Mouse (Mus musculus) lung, adult 18-20 months (tissue): ENCODE measurements around the gene Dock2.
A peak's percentile ranks its signal among the peaks of the same experiment; 100 is the strongest.
"Not testable (repeated sequence)": the region's sequence is repeated elsewhere in the genome, so short reads cannot be mapped to it uniquely, and the experiment has no call there.

Experiments used
- DNase-seq, 2 experiments: peaks; one replicate each; pipeline ENCODE4 v3.0.0; 2022; ENCODE audit warnings: mixed read lengths in 2 of 2

Dock2 gene

DNA sequence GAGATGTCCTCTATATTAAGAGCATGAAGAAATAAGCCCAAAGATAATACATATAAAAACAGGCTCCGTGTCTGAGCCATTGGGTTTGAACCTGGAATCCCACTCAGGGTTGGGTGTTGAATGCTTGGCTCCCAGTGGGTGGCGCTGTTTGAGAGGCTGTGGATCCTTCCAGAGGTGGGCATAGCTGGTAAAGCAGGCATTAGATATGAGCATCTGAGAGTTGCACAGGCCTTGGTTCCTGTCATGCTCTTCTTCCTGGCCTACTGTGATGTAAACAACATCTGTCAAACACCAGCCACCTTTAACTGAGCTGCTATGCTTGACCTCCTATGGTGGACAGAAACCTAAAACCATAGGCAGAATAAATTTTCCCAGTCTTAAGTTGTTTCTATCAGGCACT is 507.8 kb downstream of the Dock2 start:
- DNase-seq, result no peak

DNA sequence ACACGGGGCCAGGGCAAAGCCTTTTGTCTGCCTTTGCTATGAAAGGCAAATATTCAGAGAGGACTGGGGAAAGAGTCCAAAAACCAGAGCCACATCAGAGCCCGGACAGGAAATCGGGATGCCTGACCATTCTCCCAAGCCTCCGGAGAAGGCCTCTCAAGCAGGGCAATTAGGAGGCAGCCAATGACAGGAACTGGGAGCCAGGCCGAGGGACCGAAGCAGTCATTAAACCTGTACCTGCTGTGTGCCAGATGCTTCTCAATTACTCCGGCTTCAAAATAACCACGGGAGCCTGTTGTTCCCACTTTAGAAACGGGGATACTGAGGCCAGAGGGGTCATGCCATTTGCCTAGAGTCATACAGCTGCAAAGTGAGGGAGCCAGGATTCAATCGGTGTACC is 511.7 kb downstream of the Dock2 start:
- DNase-seq, result no peak

DNA sequence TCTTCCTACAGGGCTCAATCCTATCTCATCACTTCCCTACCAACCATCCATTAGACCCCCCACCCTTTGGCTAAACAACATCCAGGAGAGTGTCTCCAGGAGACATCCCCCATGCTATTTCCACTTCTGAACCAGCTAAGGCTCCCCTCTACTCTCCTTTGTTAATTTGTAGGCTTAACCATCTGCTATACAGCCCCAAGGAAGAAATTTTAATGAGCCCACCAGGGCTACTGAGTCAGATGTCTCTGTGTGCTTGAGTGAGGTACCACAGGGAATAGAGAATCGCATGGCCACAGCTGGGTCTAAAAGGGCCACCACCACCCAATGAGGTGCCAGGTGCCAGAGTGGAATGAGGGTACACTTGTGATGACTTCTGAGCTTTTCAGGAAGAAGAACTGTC is 519.6 kb downstream of the Dock2 start:
- DNase-seq, result no peak

DNA sequence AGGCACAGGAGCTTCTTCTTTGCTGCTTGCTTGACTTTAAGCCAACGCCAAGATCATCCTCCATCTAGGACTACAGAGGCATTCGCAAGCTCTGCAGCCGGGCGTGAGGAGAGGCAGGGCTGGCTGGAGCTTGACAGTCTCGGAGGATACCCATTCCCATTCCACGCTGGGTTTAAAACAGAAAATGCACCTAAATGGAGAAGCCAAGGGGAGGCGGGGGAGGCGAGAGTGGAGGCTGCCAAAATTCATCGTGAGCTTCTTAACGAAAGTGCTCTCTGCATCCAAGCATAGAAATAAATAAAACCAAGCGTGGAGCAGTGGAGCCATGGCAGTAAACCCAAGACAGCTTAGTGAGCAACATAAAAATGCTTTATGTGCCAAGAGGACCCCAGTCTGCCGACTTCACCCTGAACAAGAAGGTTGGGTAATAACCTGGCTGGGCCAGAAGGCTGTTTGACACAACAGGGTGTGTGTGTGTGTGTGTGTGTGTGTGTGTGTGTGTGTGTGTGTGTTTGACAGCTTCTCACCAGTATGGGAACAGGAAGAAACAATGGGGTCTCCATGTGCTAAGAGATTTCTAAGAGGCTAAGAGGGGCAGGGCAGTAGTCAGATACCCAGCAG is 524.7 kb downstream of the Dock2 start:
- DNase-seq, result no peak

DNA sequence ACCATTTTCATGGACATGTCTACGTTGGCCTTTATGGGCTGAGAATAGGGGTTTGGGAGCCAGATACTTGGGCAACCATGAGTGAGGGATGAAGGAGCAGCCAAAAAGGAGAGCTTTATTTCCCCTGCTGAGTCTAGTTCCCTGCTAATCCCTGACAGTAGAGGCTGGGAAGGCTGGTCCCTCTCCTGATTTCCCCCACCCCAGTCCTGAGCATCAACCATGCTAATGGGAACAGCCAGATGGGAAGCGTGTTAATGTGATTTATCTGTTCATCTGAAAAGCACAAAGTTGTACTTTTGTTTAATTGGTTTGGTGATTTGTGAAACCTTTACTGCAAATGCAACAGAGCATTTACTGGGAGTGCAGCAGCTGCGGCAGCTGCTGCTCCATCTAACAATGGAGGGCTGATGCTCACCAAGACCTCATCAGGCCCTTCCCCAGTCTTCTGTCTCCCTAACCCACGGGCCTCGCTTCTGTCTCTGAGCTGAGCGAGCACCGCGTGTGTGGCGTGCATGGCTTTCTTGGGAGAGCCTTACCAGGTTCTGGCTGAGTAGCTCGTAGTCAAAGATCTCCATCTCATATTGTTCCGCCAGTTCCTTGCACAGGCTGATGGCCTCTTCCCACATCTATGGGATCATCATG is 526.0 kb downstream of the Dock2 start:
- no peak for DNase-seq

DNA sequence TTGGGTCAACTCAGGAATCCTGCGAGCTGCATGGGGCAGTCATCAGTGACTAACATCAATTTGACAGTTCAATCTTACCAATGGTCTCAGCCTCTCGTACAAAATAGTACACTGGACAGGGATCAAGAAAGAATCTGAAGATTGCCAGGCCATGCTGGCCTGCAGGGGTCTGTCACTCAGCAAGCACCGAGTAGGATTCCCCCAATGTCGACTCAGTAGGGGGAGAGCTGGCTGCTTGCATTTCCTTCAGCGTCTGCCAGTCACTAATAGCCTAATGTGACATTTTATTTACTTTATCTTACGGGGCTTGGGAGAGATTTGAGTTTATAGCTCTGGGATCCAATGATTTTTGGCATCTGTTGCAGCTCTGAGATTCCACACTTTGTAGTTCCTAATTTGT is 540.7 kb downstream of the Dock2 start:
- no peak for DNase-seq

DNA sequence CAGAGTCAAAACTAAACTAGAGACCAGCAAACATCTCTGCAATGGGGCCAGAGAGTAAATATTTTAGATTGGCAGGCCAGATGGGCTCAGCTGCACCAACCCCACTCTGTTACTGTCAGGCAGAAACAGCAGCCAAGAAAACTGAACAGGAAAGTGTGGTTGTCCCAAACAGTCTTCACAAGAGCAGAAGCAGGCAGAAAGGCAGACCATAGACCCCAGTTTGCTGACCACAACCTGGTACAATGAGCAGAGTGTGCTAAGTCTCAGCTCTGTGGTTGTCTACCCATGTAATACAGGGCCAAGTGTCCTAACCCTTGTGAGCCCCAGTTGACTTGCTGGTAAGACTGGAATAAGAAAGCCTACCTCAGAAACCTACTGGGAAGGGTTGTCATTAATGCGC is 543.4 kb downstream of the Dock2 start:
- no peak for DNase-seq

DNA sequence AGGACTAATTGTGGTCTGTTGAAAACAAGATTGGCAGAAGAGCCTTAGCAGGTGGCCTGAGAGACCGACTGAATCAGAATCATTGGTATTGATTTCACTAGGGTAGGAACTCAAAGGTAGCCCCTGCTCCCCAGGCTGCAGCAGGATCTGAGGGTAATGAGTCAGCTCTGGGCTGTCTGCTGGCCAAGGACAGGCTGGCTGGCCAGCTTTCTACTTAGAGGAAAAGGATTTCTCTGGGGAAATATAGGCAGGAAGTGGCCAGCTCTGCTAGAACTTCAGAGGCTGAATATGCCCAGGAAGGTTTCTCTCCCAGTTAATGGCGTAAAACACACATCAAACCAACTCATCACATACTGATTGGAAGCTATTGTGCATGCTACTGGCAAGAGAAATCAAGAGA is 544.0 kb downstream of the Dock2 start:
- DNase-seq, result no peak

DNA sequence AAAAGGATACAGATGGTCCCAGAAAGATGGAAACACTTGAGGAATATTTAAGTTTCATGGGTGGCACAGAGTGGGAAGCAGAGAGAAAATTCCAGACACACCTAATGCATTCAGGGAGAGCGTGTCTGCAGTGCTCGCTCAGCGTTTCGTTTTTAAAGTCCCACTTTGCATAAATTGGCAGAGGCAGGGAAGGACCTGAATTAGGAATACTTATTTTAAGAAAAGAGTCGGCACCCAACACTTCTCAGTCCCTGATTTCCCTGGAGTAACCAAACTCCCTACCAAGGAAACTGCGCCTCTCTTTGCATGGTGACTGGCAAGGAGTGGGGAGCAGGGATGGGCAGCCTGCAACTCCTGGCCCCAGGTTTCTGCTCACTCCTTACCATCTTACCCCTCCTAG is 546.8 kb downstream of the Dock2 start:
- DNase-seq, result no peak

DNA sequence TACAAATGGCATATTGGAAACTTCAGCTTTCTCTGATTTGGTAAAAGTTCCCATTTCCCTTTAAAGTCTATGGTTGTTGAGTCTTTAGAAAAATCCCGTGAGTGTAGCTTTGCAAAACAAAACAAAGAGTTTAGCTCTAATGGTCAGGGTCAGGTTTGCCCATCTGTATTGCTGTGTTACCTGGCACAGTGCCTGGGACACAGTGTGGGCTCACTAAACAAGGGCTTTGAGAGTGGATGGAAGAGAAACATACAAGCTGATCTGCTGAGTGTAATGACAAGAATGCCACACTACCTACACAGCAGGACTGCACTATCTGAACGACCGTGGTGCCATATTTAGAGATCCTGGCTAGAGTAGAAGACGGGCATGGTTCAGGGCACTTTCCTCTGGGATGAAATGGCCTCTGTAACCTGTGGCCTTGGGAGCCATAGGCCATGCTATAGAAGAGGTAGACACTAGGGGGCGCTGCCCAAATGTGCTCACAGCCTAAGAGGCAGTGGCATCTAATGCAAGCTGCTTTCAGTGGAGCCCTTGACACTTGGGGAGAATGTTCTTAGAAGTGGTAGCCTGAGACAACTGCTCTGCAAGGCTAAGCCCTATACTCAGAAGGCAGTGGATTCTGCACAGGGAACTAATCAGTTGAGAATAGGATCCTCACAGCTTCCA is 547.5 kb downstream of the Dock2 start:
- DNase-seq, result no peak

DNA sequence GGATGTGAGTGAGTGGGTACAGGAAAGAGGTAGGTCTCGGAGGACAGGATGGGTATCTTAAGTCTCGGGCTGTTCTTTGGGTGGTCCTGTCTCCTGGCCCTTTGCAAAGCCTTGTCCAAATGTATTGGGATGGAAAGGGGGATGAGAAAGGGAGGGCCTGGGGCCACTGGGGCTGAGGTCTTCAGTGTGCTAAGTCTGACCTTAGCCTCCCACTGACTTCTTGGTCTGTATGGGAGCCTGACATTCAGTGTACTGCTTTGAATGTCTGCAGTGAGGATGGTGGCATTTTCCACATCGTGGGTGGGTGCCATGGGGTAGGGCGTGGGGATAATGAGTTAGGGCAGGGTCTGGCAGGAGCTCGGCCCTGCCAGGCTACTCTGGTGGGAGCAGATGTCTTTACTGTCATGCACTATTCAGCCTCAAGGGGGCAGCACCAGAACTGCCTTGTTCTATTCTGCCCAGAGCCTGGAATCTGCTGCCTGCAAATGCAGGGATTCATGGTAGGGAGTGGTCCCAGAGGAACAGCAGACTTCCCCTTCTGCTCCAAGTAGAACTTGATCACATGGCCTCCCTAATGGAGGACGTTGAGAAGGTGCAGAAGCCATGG is 554.8 kb downstream of the Dock2 start:
- peak; percentile 6 to 16 for DNase-seq

DNA sequence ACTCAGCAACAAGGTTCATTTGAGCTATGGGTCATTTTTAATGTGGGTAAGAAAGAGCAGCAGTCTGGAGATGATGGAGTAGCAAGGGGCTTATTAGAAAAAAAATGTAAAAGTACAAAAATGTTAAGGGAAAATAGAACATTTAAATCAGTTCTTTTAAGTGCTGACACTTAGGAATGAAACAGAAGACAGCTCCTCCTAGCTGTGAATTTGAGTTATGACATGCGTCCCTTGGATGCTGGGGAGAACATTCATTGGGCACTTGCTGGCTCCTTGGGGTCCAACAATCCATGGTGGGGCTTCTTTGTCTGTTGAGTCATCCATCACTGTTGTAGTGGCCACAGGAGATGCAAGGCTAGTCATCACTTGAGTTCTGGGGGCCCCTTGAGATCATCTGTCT is 556.5 kb downstream of the Dock2 start:
- no peak for DNase-seq

DNA sequence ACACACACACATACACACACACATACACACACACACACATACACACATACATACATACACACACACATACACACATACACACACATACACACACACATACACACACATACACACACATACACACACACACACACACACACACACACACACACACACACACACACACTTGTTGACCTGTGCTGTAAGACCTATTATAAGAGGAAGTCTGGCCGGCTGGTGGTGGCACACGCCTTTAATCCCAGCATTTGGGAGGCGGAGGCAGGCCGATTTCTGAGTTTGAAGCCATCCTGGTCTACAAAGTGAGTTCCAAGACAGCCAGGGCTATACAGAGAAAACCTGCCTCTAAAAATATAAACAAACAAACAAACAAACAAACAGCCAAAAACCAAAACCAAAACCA is 563.1 kb downstream of the Dock2 start:
- DNase-seq, result not testable (repeated sequence)

DNA sequence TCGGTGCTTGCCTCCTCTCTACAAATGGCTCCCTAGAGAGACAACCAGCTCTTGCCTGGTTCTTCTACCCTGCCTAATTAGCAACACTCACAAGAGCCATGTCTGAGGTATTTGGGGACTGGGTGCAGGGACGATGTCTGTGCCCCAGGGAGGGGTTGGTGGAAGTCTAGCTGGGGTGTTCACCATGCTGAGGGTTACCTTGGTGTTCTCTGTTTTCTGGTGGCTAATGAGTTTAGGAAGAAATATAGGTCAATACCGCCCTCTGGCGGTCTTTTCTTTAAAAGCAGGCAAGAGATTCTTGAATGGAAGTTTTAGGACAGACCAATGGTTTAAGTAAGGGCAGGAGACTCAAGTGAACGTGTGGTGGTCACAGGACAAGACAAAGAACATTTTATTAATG is 570.8 kb downstream of the Dock2 start:
- DNase-seq, result peak in 1 of 2 experiments; percentile 48

DNA sequence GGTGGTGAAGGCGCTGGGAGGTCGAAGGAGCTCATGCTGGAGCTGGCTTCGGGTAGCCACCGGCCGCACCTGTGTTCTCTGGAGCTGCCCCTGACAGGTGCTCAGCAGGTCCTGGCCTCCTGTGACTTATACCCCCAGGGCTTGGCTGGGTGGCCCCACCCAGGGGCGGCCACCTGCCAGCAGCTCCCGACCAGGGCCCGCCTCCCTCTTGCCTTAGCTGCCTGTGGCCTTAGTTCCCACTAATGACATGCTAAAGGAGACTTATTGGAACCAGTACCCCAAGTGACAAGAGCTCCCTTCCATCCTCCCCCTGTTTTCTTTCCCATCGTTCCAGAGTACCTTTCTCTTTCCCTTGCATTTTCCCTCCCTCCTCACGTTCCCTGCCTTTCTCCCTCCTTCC is 575.7 kb downstream of the Dock2 start, which contains the start of gene Foxi1:
Gene Foxi1 (minus strand): TSS at position 101 of the 400 bp plus-strand sequence.
- no peak for DNase-seq

DNA sequence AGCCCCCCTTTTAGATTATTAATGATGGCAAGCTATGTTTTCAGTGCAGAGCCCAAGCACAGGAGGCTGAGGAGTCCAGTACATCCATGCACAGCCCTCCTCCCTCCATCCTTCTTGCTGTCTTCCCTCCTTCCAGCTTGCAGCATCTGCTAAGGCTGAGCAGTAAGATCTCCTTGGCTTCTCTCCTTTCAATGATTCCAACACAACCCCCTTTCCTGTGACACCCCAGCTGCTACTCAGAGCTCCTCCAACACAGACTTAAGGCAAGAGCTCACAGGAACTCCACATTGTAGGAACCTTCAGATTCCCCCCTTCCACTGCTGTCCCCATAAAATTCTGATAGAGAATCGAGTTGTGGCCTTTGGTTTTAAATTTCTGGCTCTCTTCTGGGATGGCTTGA is 580.9 kb downstream of the Dock2 start:
- no peak for DNase-seq

DNA sequence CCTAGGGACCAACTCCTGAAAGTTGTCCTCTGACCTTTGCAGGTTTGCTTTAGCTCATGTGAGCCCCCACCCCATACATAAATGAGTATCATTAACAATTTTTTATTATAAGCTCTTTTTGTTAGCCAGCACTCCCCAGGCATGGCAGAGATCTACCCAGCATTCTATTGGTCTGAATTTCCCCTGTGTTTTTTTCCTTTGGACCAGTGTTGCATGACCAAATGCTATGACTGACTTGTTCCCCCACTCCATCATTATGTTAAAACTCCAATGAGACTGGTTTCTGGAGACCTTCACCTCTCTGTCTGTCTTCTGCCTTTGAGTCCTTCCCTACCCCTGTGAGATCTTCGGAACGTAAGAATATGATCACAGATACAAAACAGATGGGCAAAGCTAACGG is 588.5 kb downstream of the Dock2 start:
- DNase-seq, result no peak

DNA sequence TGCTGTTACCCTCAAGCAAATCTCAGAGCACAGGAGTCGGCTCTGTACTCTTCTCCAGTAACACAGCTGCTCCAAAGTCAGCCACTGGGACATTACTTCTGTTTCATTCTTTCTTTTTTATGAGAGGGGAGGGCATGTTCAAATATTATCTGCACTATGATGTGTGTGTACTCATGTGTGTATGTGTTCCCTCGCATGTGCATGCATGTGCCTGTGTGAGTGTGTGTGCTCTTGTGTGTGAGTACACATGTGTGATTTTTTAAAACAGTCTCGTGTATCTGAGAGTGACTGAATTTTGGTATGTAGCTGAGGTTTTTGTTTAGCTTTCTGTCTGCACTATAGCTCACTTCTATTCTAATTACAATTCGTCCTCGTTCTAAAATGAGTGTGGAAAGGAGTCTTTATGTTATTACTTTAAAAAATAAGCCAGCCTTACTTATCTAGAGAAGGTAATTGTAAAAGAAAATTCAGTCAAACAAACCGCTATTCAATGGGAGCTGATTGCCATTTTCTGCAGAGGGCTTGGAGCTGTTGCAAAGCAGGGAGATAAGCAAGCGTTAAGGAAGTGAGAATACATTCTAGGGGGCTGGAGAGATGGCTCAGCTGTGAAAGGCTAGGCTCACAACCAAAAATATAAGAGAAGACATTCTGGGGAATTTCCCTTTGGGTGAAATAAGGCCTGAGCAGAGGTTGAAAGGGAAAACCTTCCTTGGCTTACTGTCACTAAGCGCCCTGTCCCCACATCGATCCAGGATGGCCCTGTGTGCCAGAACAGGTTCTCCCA is 589.3 kb downstream of the Dock2 start:
- no peak for DNase-seq

DNA sequence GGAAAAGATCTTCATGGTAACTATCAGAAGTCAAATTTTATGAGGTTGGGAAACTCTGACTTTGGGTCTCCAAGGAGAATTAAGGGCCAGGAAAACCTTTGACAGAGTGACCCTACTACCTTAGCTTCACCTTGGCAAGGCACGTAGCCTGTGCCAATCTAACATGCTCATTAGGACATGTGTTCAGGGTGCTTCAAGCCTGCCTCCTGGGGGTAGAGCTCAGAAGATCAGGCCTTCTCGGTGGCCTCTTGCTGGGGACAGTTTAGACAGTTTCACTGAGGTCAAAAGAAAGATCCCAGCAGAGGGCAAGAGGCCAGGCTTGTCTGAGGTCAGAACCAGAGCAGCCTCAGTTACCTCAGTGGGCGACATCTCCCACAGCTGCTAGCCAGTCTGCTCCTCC is 590.0 kb downstream of the Dock2 start:
- DNase-seq, result no peak

DNA sequence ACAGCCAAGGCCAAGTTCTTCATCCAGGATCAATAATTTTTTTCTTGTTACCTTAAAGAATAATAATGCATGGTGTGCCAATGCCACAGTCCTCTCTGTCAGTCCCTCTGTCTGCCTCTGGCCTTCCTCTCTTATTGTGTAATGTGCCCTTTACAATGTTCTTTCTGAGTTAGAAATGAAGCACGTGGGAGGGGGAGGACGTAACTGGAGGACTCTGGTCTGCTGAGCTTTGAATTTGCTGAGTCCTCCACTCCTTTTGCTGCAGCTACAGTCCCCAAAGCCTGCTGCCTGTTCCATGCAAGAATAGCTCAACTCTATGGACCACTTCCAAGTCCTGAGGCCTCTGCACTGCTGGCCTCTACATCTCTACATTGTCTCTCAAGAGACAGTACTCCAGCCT is 599.4 kb downstream of the Dock2 start:
- DNase-seq, result no peak

DNA sequence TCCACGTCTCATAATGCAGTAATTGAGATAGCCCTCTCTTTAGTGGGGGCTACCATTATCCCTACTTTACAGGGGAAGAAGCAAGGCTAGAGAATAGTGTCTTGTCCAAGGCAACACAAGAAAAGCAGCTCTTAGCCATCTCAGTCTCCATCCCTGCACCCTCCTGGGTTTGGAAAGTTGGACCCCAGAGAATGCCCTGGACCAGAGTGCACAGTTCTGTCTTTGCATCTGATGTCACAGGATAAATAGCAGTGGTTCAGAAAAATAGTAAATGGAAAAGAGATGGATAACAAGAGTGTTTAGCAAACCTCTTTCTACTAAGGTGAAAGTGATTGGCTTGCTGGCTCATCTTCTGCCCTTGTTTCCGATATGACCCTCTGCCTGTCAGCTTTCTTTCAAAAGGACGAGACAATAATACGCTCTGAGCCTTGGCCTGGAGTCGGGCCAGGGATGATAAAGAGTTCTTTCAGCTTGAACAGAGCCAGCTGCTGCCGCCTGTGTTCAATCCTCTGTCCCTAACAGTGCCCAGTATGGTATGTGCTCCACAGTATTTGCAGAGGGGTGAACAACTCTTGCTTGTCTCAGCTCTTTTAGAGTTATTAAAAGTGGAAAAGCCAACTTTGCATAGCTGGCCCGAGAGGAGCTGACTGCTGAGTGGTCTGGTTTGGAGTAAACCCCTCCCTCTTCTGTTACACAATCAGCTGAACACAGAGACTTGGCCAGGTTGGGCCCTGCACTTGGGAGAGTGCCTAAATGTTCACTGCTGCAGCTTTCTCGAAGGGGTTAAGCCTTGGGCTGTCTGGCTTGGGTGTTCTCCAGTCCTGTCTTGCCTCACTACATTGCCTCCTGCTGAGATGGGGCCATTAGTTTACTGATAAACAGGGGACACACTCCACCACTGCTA is 602.2 kb downstream of the Dock2 start:
- DNase-seq, result peak; percentile 59 to 71

DNA sequence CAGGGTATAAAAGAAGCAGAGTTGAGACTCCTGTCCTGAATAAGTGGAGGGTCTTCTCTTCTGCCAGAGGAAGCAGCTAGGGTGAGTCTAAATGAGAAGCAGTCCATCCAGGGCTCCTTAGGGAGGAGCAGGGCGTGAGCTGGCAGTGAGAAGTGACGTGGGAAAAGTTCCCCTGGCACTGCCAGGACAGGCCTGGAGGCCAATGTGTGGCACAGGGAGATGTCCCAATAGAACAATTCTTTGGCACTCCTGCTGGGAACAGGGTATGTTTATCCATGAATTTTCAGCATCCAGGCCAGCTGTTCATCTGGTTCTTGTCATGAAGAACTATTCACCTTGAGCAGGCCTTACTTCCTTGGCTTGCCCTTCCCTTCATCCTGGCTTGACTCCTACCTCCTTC is 604.9 kb downstream of the Dock2 start:
- DNase-seq, result no peak
